Mouse (Mus musculus) CH12.LX (cell line): ENCODE results near the gene Fbxo42. TPM values are rescaled to one million over a fixed set of nuclear protein-coding genes. Genes with fewer than 3 reads are reported as not detected.

ENCODE experiments used
- DNase-seq: peaks from one replicate; pipeline ENCODE4 v3.0.0-alpha.2; 2013; ENCODE audit errors: extremely low read depth
- H3K27ac ChIP-seq: 2 replicates; pipeline ENCODE4 v1.5.1; 2012; ENCODE audit warnings: low read depth, mild to moderate bottlenecking, control low read depth, moderate library complexity; ENCODE audit not compliant: insufficient read depth
- H3K27me3 ChIP-seq: replicated peaks from 2 replicates; pipeline ENCODE3; 2012; ENCODE audit warnings: inconsistent platforms
- H3K36me3 ChIP-seq, 2 experiments: replicated peaks in 1 of 2; 2 replicates each; pipeline versions ENCODE3 to v1.6.1; 2012; ENCODE audit warnings: inconsistent platforms in 1 of 2, low read length in 1 of 2, mild to moderate bottlenecking in 1 of 2, mixed read lengths in 1 of 2, moderate library complexity in 1 of 2; ENCODE audit not compliant: control insufficient read depth in 1 of 2, insufficient read depth in 1 of 2
- H3K4me1 ChIP-seq, 2 experiments: 2 replicates each; pipeline ENCODE4 v1.6.1; 2012; ENCODE audit warnings: inconsistent platforms in 1 of 2, moderate library complexity in 1 of 2; ENCODE audit not compliant: insufficient read depth in 2 of 2, control insufficient read depth in 1 of 2
- H3K4me2 ChIP-seq: 2 replicates; pipeline ENCODE4 v1.6.1; 2012; ENCODE audit warnings: low read depth, mild to moderate bottlenecking, control low read depth; ENCODE audit not compliant: poor library complexity, insufficient read depth, severe bottlenecking
- H3K4me3 ChIP-seq, 3 experiments: fragments of 150-350 bp in 1 of 3; sonication (generic) in 1 of 3; replicated peaks in 1 of 3; 2 replicates each; pipeline versions ENCODE3 to v1.5.1; 2011 to 2012; ENCODE audit warnings: low read depth in 2 of 3, low read length in 2 of 3, mild to moderate bottlenecking in 2 of 3, moderate library complexity in 2 of 3, control low read depth in 1 of 3, improper control_type of control experiment in 1 of 3, inconsistent platforms in 1 of 3, mixed read lengths in 1 of 3; ENCODE audit not compliant: poor library complexity in 1 of 3
- H3K79me2 ChIP-seq: replicated peaks from 2 replicates; pipeline ENCODE4 v1.6.1; 2012; ENCODE audit warnings: mild to moderate bottlenecking, moderate library complexity; ENCODE audit not compliant: control insufficient read depth, poor library complexity, insufficient read depth, severe bottlenecking; ENCODE audit errors: extremely low read depth
- H3K9ac ChIP-seq: 2 replicates; pipeline ENCODE4 v1.6.1; 2012; ENCODE audit warnings: low read depth, mild to moderate bottlenecking, control low read depth, moderate library complexity; ENCODE audit not compliant: insufficient read depth
- H3K9me3 ChIP-seq: replicated peaks from 2 replicates; pipeline ENCODE3; 2012; ENCODE audit warnings: low read length, inconsistent platforms, mixed read lengths
- CHD1 ChIP-seq: IDR thresholded peaks from 2 replicates; pipeline ENCODE4 v1.6.1; 2012; ENCODE audit warnings: low read depth, low read length, improper control_type of control experiment, inconsistent platforms
- CHD2 ChIP-seq: IDR thresholded peaks from 2 replicates; pipeline ENCODE4 v1.6.1; 2011; ENCODE audit warnings: low read length, improper control_type of control experiment
- EP300 ChIP-seq: IDR thresholded peaks from 2 replicates; pipeline ENCODE4 v1.6.1; 2011; ENCODE audit warnings: low read length, improper control_type of control experiment
- ETS1 ChIP-seq: conservative IDR thresholded peaks from 2 replicates; pipeline ENCODE4 v1.6.1; 2012; ENCODE audit warnings: low read depth, mild to moderate bottlenecking, inconsistent platforms, low read length, improper control_type of control experiment, moderate library complexity
- IRF4 ChIP-seq: IDR thresholded peaks from 2 replicates; pipeline ENCODE4 v1.6.1; 2014; ENCODE audit warnings: low read depth, mild to moderate bottlenecking, inconsistent platforms, low read length, improper control_type of control experiment
- JUN ChIP-seq: IDR thresholded peaks from 2 replicates; pipeline ENCODE4 v1.6.1; 2011; ENCODE audit warnings: low read depth, mild to moderate bottlenecking, low read length, improper control_type of control experiment, moderate library complexity; ENCODE audit not compliant: insufficient read depth
- KAT2A ChIP-seq: IDR thresholded peaks from 2 replicates; pipeline ENCODE4 v1.6.1; 2012; ENCODE audit warnings: low read length, improper control_type of control experiment, inconsistent platforms; ENCODE audit not compliant: insufficient replicate concordance
- MAZ ChIP-seq: IDR thresholded peaks from 2 replicates; pipeline ENCODE4 v1.6.1; 2012; ENCODE audit warnings: low read depth, mild to moderate bottlenecking, inconsistent platforms, low read length, improper control_type of control experiment, moderate library complexity
- MEF2A ChIP-seq: IDR thresholded peaks from 2 replicates; pipeline ENCODE4 v1.6.1; 2014; ENCODE audit warnings: low read depth, mild to moderate bottlenecking, inconsistent platforms, low read length, improper control_type of control experiment, borderline replicate concordance
- MXI1 ChIP-seq: IDR thresholded peaks from 2 replicates; pipeline ENCODE4 v1.6.1; 2011; ENCODE audit warnings: mild to moderate bottlenecking, low read depth, low read length, improper control_type of control experiment
- MYC ChIP-seq: IDR thresholded peaks from 2 replicates; pipeline ENCODE4 v1.6.1; 2011; ENCODE audit warnings: low read depth, mild to moderate bottlenecking, improper control_type of control experiment, low read length
- NELFE ChIP-seq: IDR thresholded peaks from 2 replicates; pipeline ENCODE4 v1.6.1; 2011; ENCODE audit warnings: low read depth, low read length, improper control_type of control experiment
- NRF1 ChIP-seq: IDR thresholded peaks from 2 replicates; pipeline ENCODE4 v1.6.1; 2014; ENCODE audit warnings: low read depth, mild to moderate bottlenecking, inconsistent platforms, low read length, improper control_type of control experiment, moderate library complexity
- PAX5 ChIP-seq: IDR thresholded peaks from 2 replicates; pipeline ENCODE4 v1.6.1; 2012; ENCODE audit warnings: low read length, inconsistent platforms, mixed read lengths
- POLR2A ChIP-seq: IDR thresholded peaks from 2 replicates; pipeline ENCODE4 v1.6.1; 2011; ENCODE audit warnings: low read depth, mild to moderate bottlenecking, improper control_type of control experiment, low read length
- RAD21 ChIP-seq: IDR thresholded peaks from 2 replicates; pipeline ENCODE4 v1.6.1; 2011; ENCODE audit warnings: low read depth, mild to moderate bottlenecking, low read length, improper control_type of control experiment, moderate library complexity
- RCOR1 ChIP-seq: conservative IDR thresholded peaks from 2 replicates; pipeline ENCODE4 v1.6.1; 2012; ENCODE audit warnings: low read depth, mild to moderate bottlenecking, inconsistent platforms, low read length, improper control_type of control experiment
- SIN3A ChIP-seq: IDR thresholded peaks from 2 replicates; pipeline ENCODE4 v1.6.1; 2012; ENCODE audit warnings: low read length, improper control_type of control experiment, inconsistent platforms
- SMC3 ChIP-seq: IDR thresholded peaks from 2 replicates; pipeline ENCODE4 v1.6.1; 2011; ENCODE audit warnings: low read depth, low read length, improper control_type of control experiment
- TBP ChIP-seq: conservative IDR thresholded peaks from 2 replicates; pipeline ENCODE4 v1.6.1; 2011; ENCODE audit warnings: low read depth, low read length, improper control_type of control experiment
- TCF12 ChIP-seq: IDR thresholded peaks from 2 replicates; pipeline ENCODE4 v1.6.1; 2014; ENCODE audit warnings: low read depth, mild to moderate bottlenecking, inconsistent platforms, low read length, improper control_type of control experiment
- UBTF ChIP-seq: IDR thresholded peaks from 2 replicates; pipeline ENCODE4 v1.6.1; 2012; ENCODE audit warnings: low read depth, mild to moderate bottlenecking, inconsistent platforms, low read length, improper control_type of control experiment, moderate library complexity
- USF1 ChIP-seq: IDR thresholded peaks from 2 replicates; pipeline ENCODE4 v1.6.1; 2014; ENCODE audit warnings: low read depth, mild to moderate bottlenecking, inconsistent platforms, low read length, improper control_type of control experiment
- ZC3H11A ChIP-seq: IDR thresholded peaks from 2 replicates; pipeline ENCODE4 v1.6.1; 2012; ENCODE audit warnings: low read depth, mild to moderate bottlenecking, inconsistent platforms, low read length, improper control_type of control experiment
- ZNF384 ChIP-seq: IDR thresholded peaks from 2 replicates; pipeline ENCODE4 v1.6.1; 2012; ENCODE audit warnings: low read depth, low read length, improper control_type of control experiment, inconsistent platforms
- dilution Hi-C: fragments of 300-500 bp; cut with MboI; formaldehyde crosslinking; loops from 2 replicates; pipeline ENCODE4 v1.14.3; 2020; ENCODE audit warnings: low sequenced_read_pairs; ENCODE audit not compliant: extremely low pct_unique_long_range_greater_than_20kb, extremely low pct_ligation_motif_present
- in situ Hi-C: fragments of 300-500 bp; cut with MboI; formaldehyde crosslinking; loops from 3 replicates; pipeline ENCODE4 v1.14.3; 2019; ENCODE audit warnings: low sequenced_read_pairs, low pct_ligation_motif_present, low pct_unique_long_range_greater_than_20kb, mixed read lengths
- polyA plus RNA-seq: library from polyadenylated mRNA; unstranded; fragments of >175 nt; gene quantifications from 2 replicates; pipeline ENCODE4 v1.2.1, GENCODE M21; 2012; ENCODE audit warnings: low read depth; ENCODE audit not compliant: insufficient read length
- total RNA-seq, 2 experiments: library from RNA; depleted of rRNA; stranded (reverse); fragments of 300-350 nt in 1 of 2; fragments of >200 nt in 1 of 2; gene quantifications; 2 replicates each; pipeline ENCODE4 v1.2.3; 2012 to 2014

Gene Fbxo42
- total and polyA plus RNA-seq, 3 experiments = 9.8 to 16.5 (median 14.4) TPM

DNA sequence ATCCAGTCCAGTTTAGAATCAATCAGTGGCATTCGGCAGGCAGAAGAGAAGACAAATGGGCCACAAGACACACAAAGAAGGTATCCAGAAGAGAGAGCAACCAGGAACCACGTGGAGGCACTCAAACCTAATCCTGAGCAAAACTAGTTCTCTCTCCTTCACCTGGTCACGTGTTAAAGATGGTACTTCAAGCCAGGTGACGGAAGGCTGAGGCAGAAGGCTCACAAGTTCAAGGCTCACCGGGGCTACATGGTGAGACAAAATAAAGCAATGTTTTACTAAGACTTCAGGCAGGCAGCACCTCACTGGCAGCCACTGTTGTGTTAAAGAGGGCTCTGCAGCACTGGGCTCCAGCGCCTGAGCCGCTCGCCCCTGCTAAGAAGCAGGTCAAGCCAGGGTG lies 15.5 kb upstream of the Fbxo42 start:
- Histone ChIP-seq H3K27ac (no peak overlapping the region), H3K4me3 (no peak overlapping the region), H3K4me2 (no peak overlapping the region), H3K9ac (no peak overlapping the region), H3K4me1 (peaks cover 20 to 73% of the 10 kb centered on the region in 2 experiments), H3K79me2 (peaks cover 92% of the 10 kb centered on the region), H3K27me3 (no peaks in the 10 kb centered on the region), H3K36me3 (peaks cover 12 to 64% of the 10 kb centered on the region in 2 experiments), H3K9me3 (no peaks in the 10 kb centered on the region)
- in situ Hi-C loops (no loop called here), dilution Hi-C loops (no loop called here)
- TF ChIP-seq EP300 (no peak), SMC3 (no peak), JUN (no peak), IRF4 (no peak), MXI1 (no peak), MYC (no peak), TBP (no peak), CHD1 (no peak), CHD2 (no peak), UBTF (no peak), RAD21 (no peak), TCF12 (no peak), ZNF384 (no peak), USF1 (no peak)
- no peak for DNase-seq

DNA sequence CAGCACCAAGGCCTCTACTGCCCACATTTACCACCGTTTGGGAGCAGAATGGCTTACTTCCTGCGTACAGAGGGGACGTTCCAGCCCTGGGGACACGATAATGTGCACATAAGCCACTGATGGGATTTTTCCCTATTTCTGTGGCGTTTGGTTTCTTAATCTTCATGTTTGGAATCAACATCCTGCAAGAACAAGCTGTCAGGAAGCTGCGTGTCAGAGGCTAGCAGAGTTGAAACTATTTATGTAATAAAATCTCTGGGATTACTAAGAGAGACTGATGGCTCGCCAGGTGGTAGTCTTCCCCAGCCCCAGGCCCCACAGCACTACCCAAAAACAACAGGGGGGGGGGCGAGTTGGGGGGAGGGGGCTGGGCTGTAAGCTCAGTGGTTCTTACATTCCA lies 14.5 kb upstream of the Fbxo42 start:
- Histone ChIP-seq H3K9ac (no peak overlapping the region), H3K4me3 (no peak overlapping the region), H3K79me2 (peaks cover 92% of the 10 kb centered on the region), H3K36me3 (peaks cover 12 to 59% of the 10 kb centered on the region in 2 experiments), H3K9me3 (no peaks in the 10 kb centered on the region), H3K27ac (no peak overlapping the region), H3K4me1 (peaks cover 20 to 75% of the 10 kb centered on the region in 2 experiments), H3K27me3 (no peaks in the 10 kb centered on the region), H3K4me2 (no peak overlapping the region)
- dilution Hi-C loops (no loop called here), in situ Hi-C loops (no loop called here)
- TF ChIP-seq PAX5 = no peak
- TF ChIP-seq NRF1 = no peak
- no peak for TF ChIP-seq KAT2A
- TF ChIP-seq TCF12 = no peak
- TF ChIP-seq ETS1 = no peak
- TF ChIP-seq CHD1 = no peak
- TF ChIP-seq RCOR1 = no peak
- no peak for TF ChIP-seq JUN
- TF ChIP-seq MYC = no peak
- TF ChIP-seq UBTF = no peak
- no peak for TF ChIP-seq SIN3A
- TF ChIP-seq MAZ = no peak
- TF ChIP-seq MEF2A = no peak
- no peak for TF ChIP-seq ZC3H11A
- TF ChIP-seq POLR2A = no peak
- no peak for TF ChIP-seq IRF4
- no peak for TF ChIP-seq NELFE
- DNase-seq = no peak
